Mouse (Mus musculus): ENCODE data around the gene Acot12. TPM values are rescaled to one million over a fixed set of nuclear protein-coding genes. Genes with fewer than 3 reads are reported as not detected.

The Acot12 gene
- polyA plus RNA-seq, 1 experiment from 2014 or later: 0.53 TPM

- Histone ChIP-seq H3K9me3 (ENCODE audit: control insufficient read depth, low read length) (no peaks in the 10 kb centered on the region), H3K4me2 (ENCODE audit: low read depth, low read length) (no peak overlapping the region), H3K27me3 (replicated peaks; ENCODE audit: control insufficient read depth, insufficient read depth, low read length) (no peaks in the 10 kb centered on the region), H3K27ac (ENCODE audit: low read length) (no peak overlapping the region), H3K9ac (ENCODE audit: low read depth, low read length) (no peak overlapping the region), H3K4me3 (ENCODE audit: low read length) (no peak overlapping the region), H3K4me1 (ENCODE audit: control insufficient read depth, insufficient read depth, low read length) (no peaks in the 10 kb centered on the region), H3K36me3 (ENCODE audit: control insufficient read depth, insufficient read depth, low read length) (no peaks in the 10 kb centered on the region)
- WGBS: 74% methylated on average over 3 of the region's 3 CpGs
- no peak for ATAC-seq
Measured at GRCm38 (mm10) chr13:91724211-91724610, 17.1 kb upstream of the Acot12 start.

- no peak for ATAC-seq
- no peaks in the 10 kb centered on the region for H3K27me3 ChIP-seq (replicated peaks; ENCODE audit: control insufficient read depth, insufficient read depth, low read length)
- no peak overlapping the region for H3K9ac ChIP-seq (ENCODE audit: low read depth, low read length)
- H3K4me3 ChIP-seq (ENCODE audit: low read length): no peak overlapping the region
- H3K27ac ChIP-seq (ENCODE audit: low read length): no peak overlapping the region
- no peaks in the 10 kb centered on the region for H3K4me1 ChIP-seq (ENCODE audit: control insufficient read depth, insufficient read depth, low read length)
- WGBS: 68% methylated on average over 3 of the region's 3 CpGs
- H3K9me3 ChIP-seq (ENCODE audit: control insufficient read depth, low read length): no peaks in the 10 kb centered on the region
- no peak overlapping the region for H3K4me2 ChIP-seq (ENCODE audit: low read depth, low read length)
- no peaks in the 10 kb centered on the region for H3K36me3 ChIP-seq (ENCODE audit: control insufficient read depth, insufficient read depth, low read length)
Measured at GRCm38 (mm10) chr13:91725130-91725529, 16.2 kb upstream of the Acot12 start.

- Histone ChIP-seq H3K36me3 (ENCODE audit: control insufficient read depth, insufficient read depth, low read length) (no peaks in the 10 kb centered on the region), H3K4me3 (ENCODE audit: low read length) (no peak overlapping the region), H3K9me3 (ENCODE audit: control insufficient read depth, low read length) (no peaks in the 10 kb centered on the region), H3K4me1 (ENCODE audit: control insufficient read depth, insufficient read depth, low read length) (no peaks in the 10 kb centered on the region), H3K9ac (ENCODE audit: low read depth, low read length) (no peak overlapping the region), H3K27ac (ENCODE audit: low read length) (no peak overlapping the region), H3K4me2 (ENCODE audit: low read depth, low read length) (no peak overlapping the region), H3K27me3 (replicated peaks; ENCODE audit: control insufficient read depth, insufficient read depth, low read length) (no peaks in the 10 kb centered on the region)
- ATAC-seq: no peak
Measured at GRCm38 (mm10) chr13:91727899-91728298, 13.4 kb upstream of the Acot12 start.

GRCm38 (mm10) chr13:91737191-91737590 is 4.1 kb upstream of the Acot12 start:
- ATAC-seq: no peak
- Histone ChIP-seq H3K36me3 (ENCODE audit: control insufficient read depth, insufficient read depth, low read length) (no peaks in the 10 kb centered on the region), H3K27me3 (replicated peaks; ENCODE audit: control insufficient read depth, insufficient read depth, low read length) (peaks cover 2% of the 10 kb centered on the region; the same call in 1 of the 2 replicates), H3K9me3 (ENCODE audit: control insufficient read depth, low read length) (no peaks in the 10 kb centered on the region), H3K9ac (ENCODE audit: low read depth, low read length) (no peak overlapping the region), H3K4me3 (ENCODE audit: low read length) (no peak overlapping the region), H3K27ac (ENCODE audit: low read length) (no peak overlapping the region), H3K4me2 (ENCODE audit: low read depth, low read length) (no peak overlapping the region), H3K4me1 (ENCODE audit: control insufficient read depth, insufficient read depth, low read length) (peaks cover 7% of the 10 kb centered on the region)
- 94% methylated on average over 1 of the region's 1 CpGs for WGBS

GRCm38 (mm10) chr13:91740851-91741250 is 461 bp upstream of the Acot12 start:
- WGBS: 64% methylated on average over 6 of the region's 6 CpGs

GRCm38 (mm10) chr13:91743180-91743579 is 1.9 kb downstream of the Acot12 start:
- ATAC-seq: no peak

More at GRCm38 (mm10) chr13:91740851-91741250, 461 bp upstream of the Acot12 start:
- Histone ChIP-seq H3K27ac (ENCODE audit: low read length) (no peak overlapping the region), H3K4me1 (ENCODE audit: control insufficient read depth, insufficient read depth, low read length) (peaks cover 7% of the 10 kb centered on the region), H3K4me2 (ENCODE audit: low read depth, low read length) (peak overlapping the region; percentile 83), H3K9me3 (ENCODE audit: control insufficient read depth, low read length) (no peaks in the 10 kb centered on the region), H3K4me3 (ENCODE audit: low read length) (peak overlapping the region; percentile 51; the same call in 1 of the 2 replicates), H3K27me3 (replicated peaks; ENCODE audit: control insufficient read depth, insufficient read depth, low read length) (peaks cover 3% of the 10 kb centered on the region; the same call in 1 of the 2 replicates), H3K36me3 (ENCODE audit: control insufficient read depth, insufficient read depth, low read length) (no peaks in the 10 kb centered on the region), H3K9ac (ENCODE audit: low read depth, low read length) (peak overlapping the region; percentile 66; the same call in 1 of the 2 replicates)
- peak; percentile 39; the same call in 1 of the 2 replicates for ATAC-seq

GRCm38 (mm10) chr13:91746470-91746869 is 5.2 kb downstream of the Acot12 start:
- Histone ChIP-seq H3K27me3 (replicated peaks; ENCODE audit: control insufficient read depth, insufficient read depth, low read length) (peaks cover 3% of the 10 kb centered on the region; the same call in 1 of the 2 replicates), H3K4me2 (ENCODE audit: low read depth, low read length) (no peak overlapping the region), H3K9me3 (ENCODE audit: control insufficient read depth, low read length) (no peaks in the 10 kb centered on the region), H3K4me3 (ENCODE audit: low read length) (no peak overlapping the region), H3K36me3 (ENCODE audit: control insufficient read depth, insufficient read depth, low read length) (no peaks in the 10 kb centered on the region), H3K27ac (ENCODE audit: low read length) (no peak overlapping the region), H3K9ac (ENCODE audit: low read depth, low read length) (no peak overlapping the region), H3K4me1 (ENCODE audit: control insufficient read depth, insufficient read depth, low read length) (peaks cover 3% of the 10 kb centered on the region)
- WGBS: 85% methylated on average over 5 of the region's 5 CpGs
- ATAC-seq: no peak

More at GRCm38 (mm10) chr13:91743180-91743579, 1.9 kb downstream of the Acot12 start:
- WGBS: 89% methylated on average over 3 of the region's 3 CpGs
- Histone ChIP-seq H3K4me3 (ENCODE audit: low read length) (no peak overlapping the region), H3K9me3 (ENCODE audit: control insufficient read depth, low read length) (no peaks in the 10 kb centered on the region), H3K4me2 (ENCODE audit: low read depth, low read length) (no peak overlapping the region), H3K27me3 (replicated peaks; ENCODE audit: control insufficient read depth, insufficient read depth, low read length) (peaks cover 3% of the 10 kb centered on the region; the same call in 1 of the 2 replicates), H3K27ac (ENCODE audit: low read length) (no peak overlapping the region), H3K9ac (ENCODE audit: low read depth, low read length) (no peak overlapping the region), H3K4me1 (ENCODE audit: control insufficient read depth, insufficient read depth, low read length) (peaks cover 7% of the 10 kb centered on the region), H3K36me3 (ENCODE audit: control insufficient read depth, insufficient read depth, low read length) (no peaks in the 10 kb centered on the region)

- WGBS: 86% methylated on average over 2 of the region's 2 CpGs
- no peak overlapping the region for H3K4me2 ChIP-seq (ENCODE audit: low read depth, low read length)
- no peak for ATAC-seq
Measured at GRCm38 (mm10) chr13:91748401-91748800, 7.1 kb downstream of the Acot12 start.

GRCm38 (mm10) chr13:91749981-91750380 is 8.7 kb downstream of the Acot12 start:
- H3K36me3 ChIP-seq (ENCODE audit: control insufficient read depth, insufficient read depth, low read length): no peaks in the 10 kb centered on the region
- no peaks in the 10 kb centered on the region for H3K4me1 ChIP-seq (ENCODE audit: control insufficient read depth, insufficient read depth, low read length)
- no peak overlapping the region for H3K4me2 ChIP-seq (ENCODE audit: low read depth, low read length)
- no peak overlapping the region for H3K4me3 ChIP-seq (ENCODE audit: low read length)
- H3K27ac ChIP-seq (ENCODE audit: low read length): no peak overlapping the region
- H3K9ac ChIP-seq (ENCODE audit: low read depth, low read length): no peak overlapping the region
- H3K9me3 ChIP-seq (ENCODE audit: control insufficient read depth, low read length): no peaks in the 10 kb centered on the region
- ATAC-seq: no peak
- WGBS: 82% methylated on average over 4 of the region's 4 CpGs
- H3K27me3 ChIP-seq (replicated peaks; ENCODE audit: control insufficient read depth, insufficient read depth, low read length): no peaks in the 10 kb centered on the region

More at GRCm38 (mm10) chr13:91748401-91748800, 7.1 kb downstream of the Acot12 start:
- Histone ChIP-seq H3K4me1 (ENCODE audit: control insufficient read depth, insufficient read depth, low read length) (no peaks in the 10 kb centered on the region), H3K9me3 (ENCODE audit: control insufficient read depth, low read length) (no peaks in the 10 kb centered on the region), H3K36me3 (ENCODE audit: control insufficient read depth, insufficient read depth, low read length) (no peaks in the 10 kb centered on the region), H3K4me3 (ENCODE audit: low read length) (no peak overlapping the region), H3K9ac (ENCODE audit: low read depth, low read length) (no peak overlapping the region), H3K27me3 (replicated peaks; ENCODE audit: control insufficient read depth, insufficient read depth, low read length) (no peaks in the 10 kb centered on the region), H3K27ac (ENCODE audit: low read length) (no peak overlapping the region)

GRCm38 (mm10) chr13:91753724-91754123 is 12.4 kb downstream of the Acot12 start:
- Histone ChIP-seq H3K27me3 (replicated peaks; ENCODE audit: control insufficient read depth, insufficient read depth, low read length) (no peaks in the 10 kb centered on the region), H3K27ac (ENCODE audit: low read length) (no peak overlapping the region), H3K9me3 (ENCODE audit: control insufficient read depth, low read length) (no peaks in the 10 kb centered on the region), H3K4me1 (ENCODE audit: control insufficient read depth, insufficient read depth, low read length) (no peaks in the 10 kb centered on the region), H3K9ac (ENCODE audit: low read depth, low read length) (no peak overlapping the region), H3K4me2 (ENCODE audit: low read depth, low read length) (no peak overlapping the region), H3K36me3 (ENCODE audit: control insufficient read depth, insufficient read depth, low read length) (no peaks in the 10 kb centered on the region), H3K4me3 (ENCODE audit: low read length) (no peak overlapping the region)
- no peak for ATAC-seq
- WGBS: 56% methylated on average over 4 of the region's 4 CpGs
